Mouse (Mus musculus) liver, adult 2 months (tissue): ENCODE measurements around the gene Zyx.

ENCODE experiments used
- CTCF ChIP-seq: fragments of 200-500 bp; IDR thresholded peaks from 2 replicates; pipeline ENCODE4 v1.5.1; 2011; ENCODE audit warnings: low read depth, low read length, control low read depth
- POLR2A ChIP-seq: fragments of 200-500 bp; IDR thresholded peaks from 2 replicates; pipeline ENCODE4 v1.6.1; 2011; ENCODE audit warnings: low read length, control low read depth; ENCODE audit not compliant: insufficient read depth; ENCODE audit errors: extremely low read depth

DNA sequence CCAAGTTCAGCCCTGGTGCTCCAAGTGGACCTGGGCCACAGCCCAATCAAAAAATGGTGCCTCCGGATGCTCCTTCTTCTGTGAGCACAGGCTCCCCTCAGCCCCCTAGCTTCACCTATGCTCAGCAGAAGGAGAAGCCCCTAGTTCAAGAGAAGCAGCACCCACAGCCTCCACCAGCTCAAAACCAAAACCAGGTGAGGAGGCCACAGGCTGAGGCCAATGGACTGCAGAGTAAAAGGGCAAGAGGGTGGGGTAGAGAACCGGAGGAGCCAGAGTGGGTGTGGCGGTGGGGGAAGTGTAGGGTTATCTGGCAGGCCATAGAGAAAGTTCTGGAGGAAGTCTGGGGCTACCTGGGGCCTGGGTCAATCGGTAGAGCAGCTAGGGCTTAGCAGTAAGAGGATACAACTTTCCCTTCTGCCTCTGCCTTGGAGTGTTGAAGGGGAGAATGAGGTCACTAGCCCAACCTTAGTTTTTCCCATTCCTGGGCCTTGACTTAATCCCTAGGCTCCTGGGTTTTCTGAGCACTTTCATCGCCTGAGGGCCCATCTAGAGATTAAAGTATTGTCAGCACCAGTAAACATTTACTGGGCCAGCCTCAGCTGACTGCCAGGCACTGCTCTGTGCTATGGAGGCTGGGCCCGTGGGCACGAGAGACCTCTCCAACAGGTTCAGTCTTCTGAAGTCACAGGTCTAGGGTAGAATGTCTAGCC lies 2.5 kb downstream of the Zyx start:
- TF ChIP-seq CTCF (no peak), POLR2A (no peak)
